Mouse (Mus musculus): ENCODE data around the gene Lpp. TPM values are rescaled to one million over a fixed set of nuclear protein-coding genes. Genes with fewer than 3 reads are reported as not detected.
A peak's percentile ranks its signal among the peaks of the same experiment; 100 is the strongest.

Lpp gene
- polyA plus RNA-seq, 1 experiment from 2014 or later = 14.4 TPM

- no peak overlapping the region for H3K9ac ChIP-seq (ENCODE audit: low read length)
- whole genome bisulfite sequencing = 89% methylated on average over 4 of the region's 4 CpGs
- H3K27ac ChIP-seq (ENCODE audit: low read depth, low read length) = no peak overlapping the region
Observed at GRCm38 (mm10) chr16:24791984-24792383, 398.7 kb downstream of the Lpp start.

GRCm38 (mm10) chr16:24792836-24793235 lies 399.5 kb downstream of the Lpp start:
- no peak overlapping the region for H3K4me3 ChIP-seq (ENCODE audit: low read depth, low read length)
- 89% methylated on average over 4 of the region's 4 CpGs for WGBS
- H3K4me2 ChIP-seq = no peak overlapping the region
- H3K27me3 ChIP-seq (ENCODE audit: control insufficient read depth, insufficient read depth, low read length) = no peaks in the 10 kb centered on the region
- ATAC-seq (ENCODE audit: low FRiP score) = no peak
- H3K4me1 ChIP-seq (ENCODE audit: control insufficient read depth, insufficient read depth, low read length) = no peaks in the 10 kb centered on the region
- no peaks in the 10 kb centered on the region for H3K9me3 ChIP-seq (ENCODE audit: control insufficient read depth, low read length)
- no peak for DNase-seq (ENCODE audit: low spot score, missing footprints)
- H3K9ac ChIP-seq (ENCODE audit: low read length) = no peak overlapping the region
- H3K27ac ChIP-seq (ENCODE audit: low read depth, low read length) = no peak overlapping the region
- no peaks in the 10 kb centered on the region for H3K36me3 ChIP-seq (ENCODE audit: control insufficient read depth, insufficient read depth, low read length)

More at GRCm38 (mm10) chr16:24791984-24792383, 398.7 kb downstream of the Lpp start:
- ATAC-seq (ENCODE audit: low FRiP score) (no peak), DNase-seq (ENCODE audit: low spot score, missing footprints) (no peak)
- H3K4me1 ChIP-seq (ENCODE audit: control insufficient read depth, insufficient read depth, low read length) = no peaks in the 10 kb centered on the region
- no peaks in the 10 kb centered on the region for H3K9me3 ChIP-seq (ENCODE audit: control insufficient read depth, low read length)
- H3K36me3 ChIP-seq (ENCODE audit: control insufficient read depth, insufficient read depth, low read length) = no peaks in the 10 kb centered on the region
- H3K27me3 ChIP-seq (ENCODE audit: control insufficient read depth, insufficient read depth, low read length) = no peaks in the 10 kb centered on the region
- H3K4me2 ChIP-seq = no peak overlapping the region
- H3K4me3 ChIP-seq (ENCODE audit: low read depth, low read length) = no peak overlapping the region

DNA sequence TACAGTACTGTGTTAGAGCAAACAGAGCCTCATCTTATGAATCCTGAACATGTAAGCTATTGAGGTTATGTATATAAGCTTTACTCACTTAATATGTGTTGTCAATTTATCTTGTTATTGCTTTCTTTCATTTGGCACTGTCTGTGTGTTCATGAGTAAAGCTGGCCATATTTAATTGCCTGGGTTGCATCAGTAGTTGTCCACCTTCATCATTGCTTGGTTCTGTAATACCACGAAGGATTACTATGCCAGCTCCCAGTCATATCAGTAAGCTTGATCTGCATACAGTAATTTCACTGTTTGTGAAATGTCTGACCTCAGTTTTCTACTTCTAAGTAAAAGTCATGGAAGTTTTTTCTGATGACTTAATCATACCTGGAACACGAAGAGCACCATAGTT lies 401.4 kb downstream of the Lpp start:
- Histone ChIP-seq H3K4me2 (no peak overlapping the region), H3K27me3 (ENCODE audit: control insufficient read depth, insufficient read depth, low read length) (no peaks in the 10 kb centered on the region), H3K9ac (ENCODE audit: low read length) (no peak overlapping the region), H3K27ac (ENCODE audit: low read depth, low read length) (no peak overlapping the region), H3K4me3 (ENCODE audit: low read depth, low read length) (no peak overlapping the region), H3K4me1 (ENCODE audit: control insufficient read depth, insufficient read depth, low read length) (no peaks in the 10 kb centered on the region), H3K9me3 (ENCODE audit: control insufficient read depth, low read length) (no peaks in the 10 kb centered on the region), H3K36me3 (ENCODE audit: control insufficient read depth, insufficient read depth, low read length) (no peaks in the 10 kb centered on the region)
- ATAC-seq (ENCODE audit: low FRiP score) (no peak), DNase-seq (ENCODE audit: low spot score, missing footprints) (no peak)
- WGBS = 89% methylated on average over 2 of the region's 2 CpGs

- H3K4me2 ChIP-seq = no peak overlapping the region
- H3K36me3 ChIP-seq (ENCODE audit: control insufficient read depth, insufficient read depth, low read length) = no peaks in the 10 kb centered on the region
- peaks cover 6% of the 10 kb centered on the region; the same call in 1 of the 2 replicates for H3K4me1 ChIP-seq (ENCODE audit: control insufficient read depth, insufficient read depth, low read length)
- H3K9me3 ChIP-seq (ENCODE audit: control insufficient read depth, low read length) = no peaks in the 10 kb centered on the region
- DNase-seq (ENCODE audit: low spot score, missing footprints) (no peak), ATAC-seq (ENCODE audit: low FRiP score) (no peak)
- 77% methylated on average over 4 of the region's 4 CpGs for WGBS
- no peak overlapping the region for H3K27ac ChIP-seq (ENCODE audit: low read depth, low read length)
- no peak overlapping the region for H3K9ac ChIP-seq (ENCODE audit: low read length)
- H3K27me3 ChIP-seq (ENCODE audit: control insufficient read depth, insufficient read depth, low read length) = no peaks in the 10 kb centered on the region
- H3K4me3 ChIP-seq (ENCODE audit: low read depth, low read length) = no peak overlapping the region
Observed at GRCm38 (mm10) chr16:24801355-24801754, 408.0 kb downstream of the Lpp start.

DNA sequence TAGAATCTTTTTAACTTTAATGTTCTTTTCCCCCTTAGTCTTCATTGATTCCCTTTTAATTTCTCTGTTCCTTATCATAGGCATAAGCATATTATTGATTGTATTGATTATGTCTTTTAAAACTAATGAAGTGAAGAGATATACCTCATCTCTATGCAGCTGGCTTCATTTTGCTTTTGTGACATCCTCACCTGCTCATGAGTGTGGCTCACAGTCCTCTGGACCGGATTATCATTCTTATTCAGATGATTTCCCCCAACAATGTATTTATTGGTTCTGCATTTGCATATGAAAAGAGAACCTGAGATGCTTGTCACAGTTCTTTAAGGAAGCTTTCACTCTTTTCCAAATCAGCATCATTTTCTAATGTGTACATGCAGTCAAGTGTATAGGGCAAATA lies 408.5 kb downstream of the Lpp start:
- Histone ChIP-seq H3K4me1 (ENCODE audit: control insufficient read depth, insufficient read depth, low read length) (peaks cover 6% of the 10 kb centered on the region; the same call in 1 of the 2 replicates), H3K9ac (ENCODE audit: low read length) (no peak overlapping the region), H3K4me2 (no peak overlapping the region), H3K27ac (ENCODE audit: low read depth, low read length) (no peak overlapping the region), H3K36me3 (ENCODE audit: control insufficient read depth, insufficient read depth, low read length) (no peaks in the 10 kb centered on the region), H3K4me3 (ENCODE audit: low read depth, low read length) (no peak overlapping the region), H3K9me3 (ENCODE audit: control insufficient read depth, low read length) (no peaks in the 10 kb centered on the region), H3K27me3 (ENCODE audit: control insufficient read depth, insufficient read depth, low read length) (no peaks in the 10 kb centered on the region)
- DNase-seq (ENCODE audit: low spot score, missing footprints) (no peak), ATAC-seq (ENCODE audit: low FRiP score) (peak; percentile 50; the same call in 1 of the 2 replicates)
- 15% methylated on average over 1 of the region's 1 CpGs for WGBS

DNA sequence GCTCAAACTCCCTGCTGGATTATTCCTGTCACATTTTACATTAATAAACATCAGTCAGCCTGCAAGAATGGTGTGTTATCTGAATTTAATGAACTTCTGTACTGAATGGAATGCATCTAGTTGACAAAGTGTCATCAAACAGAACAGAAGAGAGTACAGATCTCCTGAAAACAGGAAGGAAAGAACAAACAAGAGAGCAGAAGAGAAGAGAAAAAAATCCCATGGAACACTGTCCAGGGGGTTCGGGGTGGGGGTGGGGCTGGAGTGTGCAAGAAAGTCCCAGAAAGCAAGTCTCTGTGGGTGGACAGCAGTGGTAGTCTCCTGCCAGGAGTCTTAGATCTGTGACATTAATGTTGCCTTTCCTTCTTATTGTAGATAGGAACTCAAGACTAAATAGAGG lies 412.8 kb downstream of the Lpp start:
- Histone ChIP-seq H3K27me3 (ENCODE audit: control insufficient read depth, insufficient read depth, low read length) (no peaks in the 10 kb centered on the region), H3K4me3 (ENCODE audit: low read depth, low read length) (no peak overlapping the region), H3K9ac (ENCODE audit: low read length) (no peak overlapping the region), H3K4me1 (ENCODE audit: control insufficient read depth, insufficient read depth, low read length) (peaks cover 6% of the 10 kb centered on the region; the same call in 1 of the 2 replicates), H3K9me3 (ENCODE audit: control insufficient read depth, low read length) (no peaks in the 10 kb centered on the region), H3K4me2 (no peak overlapping the region), H3K36me3 (ENCODE audit: control insufficient read depth, insufficient read depth, low read length) (no peaks in the 10 kb centered on the region), H3K27ac (ENCODE audit: low read depth, low read length) (no peak overlapping the region)
- no peak for DNase-seq (ENCODE audit: low spot score, missing footprints)
- ATAC-seq (ENCODE audit: low FRiP score) = no peak
- WGBS = 84% methylated on average over 1 of the region's 1 CpGs

DNA sequence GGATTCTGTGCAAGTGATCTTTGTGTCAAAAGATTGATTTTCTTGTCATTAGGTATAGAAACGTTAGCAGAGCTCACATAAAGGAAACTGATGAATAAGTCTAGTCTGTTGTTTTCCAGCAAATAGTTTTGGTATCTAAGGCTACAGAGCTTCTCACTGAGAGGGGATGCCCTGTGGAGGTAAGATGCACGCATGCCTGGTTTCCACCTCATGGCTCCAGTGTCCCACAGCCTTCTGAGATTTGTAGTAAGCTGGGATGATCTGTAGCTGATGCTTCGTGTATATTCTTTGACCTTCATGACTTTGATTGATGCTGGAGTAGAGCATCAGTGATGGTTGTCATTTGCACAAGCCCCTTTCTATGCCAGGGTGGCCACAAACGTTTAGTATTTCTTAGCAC lies 414.3 kb downstream of the Lpp start:
- no peak for ATAC-seq (ENCODE audit: low FRiP score)
- H3K27me3 ChIP-seq (ENCODE audit: control insufficient read depth, insufficient read depth, low read length) = no peaks in the 10 kb centered on the region
- H3K27ac ChIP-seq (ENCODE audit: low read depth, low read length) = no peak overlapping the region
- H3K9ac ChIP-seq (ENCODE audit: low read length) = no peak overlapping the region
- no peaks in the 10 kb centered on the region for H3K36me3 ChIP-seq (ENCODE audit: control insufficient read depth, insufficient read depth, low read length)
- DNase-seq (ENCODE audit: low spot score, missing footprints) = no peak
- H3K4me1 ChIP-seq (ENCODE audit: control insufficient read depth, insufficient read depth, low read length) = no peaks in the 10 kb centered on the region
- no peak overlapping the region for H3K4me3 ChIP-seq (ENCODE audit: low read depth, low read length)
- WGBS = 66% methylated on average over 4 of the region's 4 CpGs
- H3K9me3 ChIP-seq (ENCODE audit: control insufficient read depth, low read length) = no peaks in the 10 kb centered on the region
- H3K4me2 ChIP-seq = no peak overlapping the region

GRCm38 (mm10) chr16:24809811-24810210 lies 416.5 kb downstream of the Lpp start:
- no peak for ATAC-seq (ENCODE audit: low FRiP score)
- 91% methylated on average over 6 of the region's 6 CpGs for WGBS

DNA sequence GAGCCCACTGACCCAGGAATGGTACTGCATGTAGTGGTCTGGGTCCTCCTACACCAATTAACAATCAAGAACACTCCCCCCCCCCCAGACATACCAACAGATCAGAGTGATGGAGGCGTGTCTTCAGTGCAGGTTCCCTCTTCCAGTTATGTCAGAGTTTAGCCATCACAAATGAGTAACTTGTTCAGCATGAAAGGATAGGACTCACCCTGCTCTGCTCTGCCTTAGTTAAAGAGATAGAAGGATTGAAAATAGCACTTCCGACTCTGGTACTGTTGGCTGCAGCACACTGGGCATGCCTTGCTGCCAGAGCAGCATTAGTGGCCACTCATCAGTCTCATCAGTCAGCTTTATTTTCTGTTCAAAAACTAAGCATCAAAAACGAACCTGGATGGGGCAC lies 423.3 kb downstream of the Lpp start:
- H3K4me3 ChIP-seq (ENCODE audit: low read depth, low read length) = no peak overlapping the region
- DNase-seq (ENCODE audit: low spot score, missing footprints) (no peak), ATAC-seq (ENCODE audit: low FRiP score) (no peak)
- no peaks in the 10 kb centered on the region for H3K4me1 ChIP-seq (ENCODE audit: control insufficient read depth, insufficient read depth, low read length)
- 80% methylated on average over 3 of the region's 3 CpGs for WGBS
- H3K27me3 ChIP-seq (ENCODE audit: control insufficient read depth, insufficient read depth, low read length) = no peaks in the 10 kb centered on the region
- H3K9ac ChIP-seq (ENCODE audit: low read length) = no peak overlapping the region
- no peak overlapping the region for H3K27ac ChIP-seq (ENCODE audit: low read depth, low read length)
- no peak overlapping the region for H3K4me2 ChIP-seq
- no peaks in the 10 kb centered on the region for H3K36me3 ChIP-seq (ENCODE audit: control insufficient read depth, insufficient read depth, low read length)
- no peaks in the 10 kb centered on the region for H3K9me3 ChIP-seq (ENCODE audit: control insufficient read depth, low read length)

More at GRCm38 (mm10) chr16:24809811-24810210, 416.5 kb downstream of the Lpp start:
- Histone ChIP-seq H3K27me3 (ENCODE audit: control insufficient read depth, insufficient read depth, low read length) (no peaks in the 10 kb centered on the region), H3K9me3 (ENCODE audit: control insufficient read depth, low read length) (no peaks in the 10 kb centered on the region), H3K4me1 (ENCODE audit: control insufficient read depth, insufficient read depth, low read length) (no peaks in the 10 kb centered on the region), H3K4me2 (no peak overlapping the region), H3K4me3 (ENCODE audit: low read depth, low read length) (no peak overlapping the region), H3K36me3 (ENCODE audit: control insufficient read depth, insufficient read depth, low read length) (no peaks in the 10 kb centered on the region), H3K27ac (ENCODE audit: low read depth, low read length) (no peak overlapping the region), H3K9ac (ENCODE audit: low read length) (no peak overlapping the region)
- no peak for DNase-seq (ENCODE audit: low spot score, missing footprints)

- ATAC-seq (ENCODE audit: low FRiP score) = no peak
- Histone ChIP-seq H3K4me1 (ENCODE audit: control insufficient read depth, insufficient read depth, low read length) (no peaks in the 10 kb centered on the region), H3K27me3 (ENCODE audit: control insufficient read depth, insufficient read depth, low read length) (no peaks in the 10 kb centered on the region), H3K9ac (ENCODE audit: low read length) (no peak overlapping the region), H3K4me2 (no peak overlapping the region), H3K4me3 (ENCODE audit: low read depth, low read length) (no peak overlapping the region), H3K9me3 (ENCODE audit: control insufficient read depth, low read length) (no peaks in the 10 kb centered on the region), H3K27ac (ENCODE audit: low read depth, low read length) (no peak overlapping the region), H3K36me3 (ENCODE audit: control insufficient read depth, insufficient read depth, low read length) (no peaks in the 10 kb centered on the region)
- WGBS = 94% methylated on average over 3 of the region's 3 CpGs
- no peak for DNase-seq (ENCODE audit: low spot score, missing footprints)
Observed at GRCm38 (mm10) chr16:24817381-24817780, 424.1 kb downstream of the Lpp start.

Data from midbrain, embryonic 11.5 days (tissue).